Mouse (Mus musculus): Measurements from ENCODE around the gene Dgki. TPM values are rescaled to one million over a fixed set of nuclear protein-coding genes. Genes with fewer than 3 reads are reported as not detected.

The Dgki gene
- polyA plus RNA-seq, 1 experiment from 2014 or later: 0.92 TPM

DNA sequence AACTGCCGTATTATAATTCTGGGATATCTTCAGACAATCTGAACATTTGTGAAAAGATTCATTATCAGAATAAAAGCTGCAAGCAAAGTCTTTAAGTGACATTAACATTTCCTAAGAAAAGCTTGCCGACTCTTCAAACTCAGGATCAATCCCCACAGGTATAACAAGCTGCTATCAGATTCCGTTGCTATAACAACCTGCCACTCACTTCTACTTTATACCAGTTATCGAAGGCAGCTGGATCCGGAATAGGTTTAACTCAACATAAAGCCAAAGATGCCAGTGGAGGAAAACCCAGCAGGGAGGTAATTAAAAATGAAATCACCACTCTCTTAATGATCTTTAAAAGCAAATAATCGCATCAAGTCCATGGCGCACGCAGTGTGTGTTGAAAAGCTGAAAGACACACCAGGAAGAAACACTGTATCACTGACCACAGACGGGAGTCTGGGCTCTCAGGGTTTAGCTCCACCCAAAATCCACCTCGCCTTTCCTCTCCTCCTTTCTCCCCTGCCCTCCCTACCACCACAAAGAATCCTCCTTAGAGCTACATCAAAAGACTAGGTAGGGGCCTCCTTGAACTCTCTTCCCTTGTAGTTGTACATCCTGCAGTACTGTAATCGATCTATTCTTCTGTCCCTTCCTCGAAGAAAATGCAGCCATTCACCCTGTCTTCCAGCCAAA, 128.7 kb downstream of the Dgki start:
- H3K4me3 ChIP-seq (ENCODE audit: low read depth, low read length): no peak overlapping the region
- H3K27me3 ChIP-seq (replicated peaks; ENCODE audit: control insufficient read depth, insufficient read depth, low read length): no peaks in the 10 kb centered on the region
- ATAC-seq (replicated peaks; ENCODE audit: low FRiP score, low TSS enrichment, low read depth) (no peak), DNase-seq (ENCODE audit: low spot score) (no peak)
- H3K27ac ChIP-seq (ENCODE audit: low read depth): no peak overlapping the region
- H3K36me3 ChIP-seq (ENCODE audit: control insufficient read depth, insufficient read depth, low read length): no peaks in the 10 kb centered on the region
- no peak overlapping the region for H3K9ac ChIP-seq (ENCODE audit: low read length)
- H3K9me3 ChIP-seq (ENCODE audit: control insufficient read depth, low read length): no peaks in the 10 kb centered on the region
- no peak overlapping the region for H3K4me2 ChIP-seq (ENCODE audit: low read length)
- 81% methylated on average over 12 of the region's 12 CpGs for WGBS
- no peaks in the 10 kb centered on the region for H3K4me1 ChIP-seq (replicated peaks; ENCODE audit: control insufficient read depth, insufficient read depth, low read length)

DNA sequence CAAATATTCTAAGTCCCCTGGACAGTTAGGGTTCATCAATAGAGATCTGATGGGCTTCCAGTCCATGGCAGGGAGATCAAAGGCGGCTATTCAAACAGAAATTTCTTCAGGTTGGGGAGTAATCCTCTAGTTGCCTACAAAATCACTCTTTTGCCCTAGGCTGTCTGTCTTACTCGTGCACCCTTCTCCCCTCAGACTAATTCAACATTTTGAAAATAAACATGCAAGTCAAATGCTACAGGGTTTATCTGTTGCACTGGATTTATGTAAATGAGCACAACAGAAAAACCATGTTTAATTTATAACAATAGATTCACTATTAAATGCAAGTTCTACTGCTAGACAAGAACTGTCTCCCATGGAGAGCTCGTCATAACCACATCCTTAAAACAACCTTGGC, 141.1 kb downstream of the Dgki start:
- H3K4me1 ChIP-seq (replicated peaks; ENCODE audit: control insufficient read depth, insufficient read depth, low read length): no peaks in the 10 kb centered on the region
- H3K9ac ChIP-seq (ENCODE audit: low read length): no peak overlapping the region
- H3K4me2 ChIP-seq (ENCODE audit: low read length): no peak overlapping the region
- no peaks in the 10 kb centered on the region for H3K27me3 ChIP-seq (replicated peaks; ENCODE audit: control insufficient read depth, insufficient read depth, low read length)
- WGBS: 63% methylated on average over 3 of the region's 3 CpGs
- no peak for DNase-seq (ENCODE audit: low spot score)
- H3K9me3 ChIP-seq (ENCODE audit: control insufficient read depth, low read length): no peaks in the 10 kb centered on the region
- H3K27ac ChIP-seq (ENCODE audit: low read depth): no peak overlapping the region
- no peak for ATAC-seq (replicated peaks; ENCODE audit: low FRiP score, low TSS enrichment, low read depth)
- H3K4me3 ChIP-seq (ENCODE audit: low read depth, low read length): no peak overlapping the region
- H3K36me3 ChIP-seq (ENCODE audit: control insufficient read depth, insufficient read depth, low read length): no peaks in the 10 kb centered on the region

DNA sequence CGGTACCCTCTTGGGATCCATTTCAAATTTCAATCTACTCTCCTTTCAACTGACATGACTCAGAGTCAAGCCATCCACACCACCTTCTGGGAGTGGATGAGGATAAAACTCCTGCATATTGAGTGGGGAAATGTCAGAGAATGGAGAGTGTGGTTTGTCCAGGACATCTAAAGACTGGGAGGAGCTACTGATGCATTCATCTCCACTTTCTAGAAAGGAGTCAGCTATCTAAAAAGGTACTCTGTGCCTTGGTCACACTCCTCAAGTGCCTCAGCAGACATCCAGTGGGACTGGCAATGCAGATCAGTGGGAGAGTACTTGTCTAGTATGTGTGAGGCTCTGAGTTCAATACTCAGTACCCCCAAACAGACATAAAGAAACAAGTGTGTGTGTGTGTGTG, 145.9 kb downstream of the Dgki start:
- Histone ChIP-seq H3K9me3 (ENCODE audit: control insufficient read depth, low read length) (no peaks in the 10 kb centered on the region), H3K27me3 (replicated peaks; ENCODE audit: control insufficient read depth, insufficient read depth, low read length) (no peaks in the 10 kb centered on the region), H3K4me1 (replicated peaks; ENCODE audit: control insufficient read depth, insufficient read depth, low read length) (no peaks in the 10 kb centered on the region), H3K4me2 (ENCODE audit: low read length) (no peak overlapping the region), H3K27ac (ENCODE audit: low read depth) (no peak overlapping the region), H3K9ac (ENCODE audit: low read length) (no peak overlapping the region), H3K4me3 (ENCODE audit: low read depth, low read length) (no peak overlapping the region), H3K36me3 (ENCODE audit: control insufficient read depth, insufficient read depth, low read length) (no peaks in the 10 kb centered on the region)
- ATAC-seq (replicated peaks; ENCODE audit: low FRiP score, low TSS enrichment, low read depth) (no peak), DNase-seq (ENCODE audit: low spot score) (no peak)
- WGBS: 91% methylated on average over 1 of the region's 1 CpGs

GRCm38 (mm10) chr6:37150483-37150882, 149.5 kb downstream of the Dgki start:
- Histone ChIP-seq H3K4me3 (ENCODE audit: low read depth, low read length) (no peak overlapping the region), H3K9ac (ENCODE audit: low read length) (no peak overlapping the region), H3K27me3 (replicated peaks; ENCODE audit: control insufficient read depth, insufficient read depth, low read length) (no peaks in the 10 kb centered on the region), H3K9me3 (ENCODE audit: control insufficient read depth, low read length) (no peaks in the 10 kb centered on the region), H3K4me1 (replicated peaks; ENCODE audit: control insufficient read depth, insufficient read depth, low read length) (no peaks in the 10 kb centered on the region), H3K4me2 (ENCODE audit: low read length) (no peak overlapping the region), H3K36me3 (ENCODE audit: control insufficient read depth, insufficient read depth, low read length) (no peaks in the 10 kb centered on the region), H3K27ac (ENCODE audit: low read depth) (no peak overlapping the region)
- 86% methylated on average over 2 of the region's 2 CpGs for WGBS
- DNase-seq (ENCODE audit: low spot score) (no peak), ATAC-seq (replicated peaks; ENCODE audit: low FRiP score, low TSS enrichment, low read depth) (no peak)

DNA sequence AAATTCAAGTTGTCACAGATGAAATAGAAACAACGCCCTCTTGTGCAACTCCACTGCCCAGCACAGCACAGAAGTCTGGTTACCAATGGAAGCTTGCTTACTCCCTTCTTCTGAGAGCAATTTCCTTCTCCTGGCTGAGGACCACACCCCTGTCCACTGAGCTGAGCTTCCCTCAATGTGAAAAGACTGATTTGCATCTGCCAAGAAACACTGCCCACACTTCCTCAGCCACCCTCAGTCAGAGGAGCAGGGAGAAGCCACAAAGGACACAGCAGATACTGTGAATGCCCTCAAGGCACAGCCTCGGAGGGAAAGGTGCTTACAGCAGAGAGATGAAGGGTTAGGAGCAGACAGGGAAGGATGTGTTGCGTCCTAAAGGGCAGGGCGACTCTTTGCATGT, 149.9 kb downstream of the Dgki start:
- Histone ChIP-seq H3K36me3 (ENCODE audit: control insufficient read depth, insufficient read depth, low read length) (no peaks in the 10 kb centered on the region), H3K27ac (ENCODE audit: low read depth) (no peak overlapping the region), H3K27me3 (replicated peaks; ENCODE audit: control insufficient read depth, insufficient read depth, low read length) (no peaks in the 10 kb centered on the region), H3K9me3 (ENCODE audit: control insufficient read depth, low read length) (no peaks in the 10 kb centered on the region), H3K4me3 (ENCODE audit: low read depth, low read length) (no peak overlapping the region), H3K9ac (ENCODE audit: low read length) (no peak overlapping the region), H3K4me2 (ENCODE audit: low read length) (no peak overlapping the region), H3K4me1 (replicated peaks; ENCODE audit: control insufficient read depth, insufficient read depth, low read length) (no peaks in the 10 kb centered on the region)
- DNase-seq (ENCODE audit: low spot score) (no peak), ATAC-seq (replicated peaks; ENCODE audit: low FRiP score, low TSS enrichment, low read depth) (no peak)
- 73% methylated on average over 4 of the region's 4 CpGs for WGBS

- Histone ChIP-seq H3K9me3 (ENCODE audit: control insufficient read depth, low read length) (no peaks in the 10 kb centered on the region), H3K4me2 (ENCODE audit: low read length) (no peak overlapping the region), H3K36me3 (ENCODE audit: control insufficient read depth, insufficient read depth, low read length) (no peaks in the 10 kb centered on the region), H3K4me1 (replicated peaks; ENCODE audit: control insufficient read depth, insufficient read depth, low read length) (no peaks in the 10 kb centered on the region), H3K27me3 (replicated peaks; ENCODE audit: control insufficient read depth, insufficient read depth, low read length) (no peaks in the 10 kb centered on the region), H3K27ac (ENCODE audit: low read depth) (no peak overlapping the region), H3K9ac (ENCODE audit: low read length) (no peak overlapping the region), H3K4me3 (ENCODE audit: low read depth, low read length) (no peak overlapping the region)
- 92% methylated on average over 6 of the region's 6 CpGs for WGBS
- no peak for ATAC-seq (replicated peaks; ENCODE audit: low FRiP score, low TSS enrichment, low read depth)
- DNase-seq (ENCODE audit: low spot score): no peak
Measured at GRCm38 (mm10) chr6:37149196-37149595, 150.8 kb downstream of the Dgki start.

GRCm38 (mm10) chr6:37147431-37148022, 152.5 kb downstream of the Dgki start:
- Histone ChIP-seq H3K4me3 (ENCODE audit: low read depth, low read length) (no peak overlapping the region), H3K4me1 (replicated peaks; ENCODE audit: control insufficient read depth, insufficient read depth, low read length) (peaks cover 5% of the 10 kb centered on the region; the same call in 1 of the 2 replicates), H3K9me3 (ENCODE audit: control insufficient read depth, low read length) (no peaks in the 10 kb centered on the region), H3K27me3 (replicated peaks; ENCODE audit: control insufficient read depth, insufficient read depth, low read length) (no peaks in the 10 kb centered on the region), H3K9ac (ENCODE audit: low read length) (no peak overlapping the region), H3K27ac (ENCODE audit: low read depth) (no peak overlapping the region), H3K4me2 (ENCODE audit: low read length) (no peak overlapping the region), H3K36me3 (ENCODE audit: control insufficient read depth, insufficient read depth, low read length) (no peaks in the 10 kb centered on the region)
- no peak for ATAC-seq (replicated peaks; ENCODE audit: low FRiP score, low TSS enrichment, low read depth)
- DNase-seq (ENCODE audit: low spot score): no peak
- WGBS: 92% methylated on average over 4 of the region's 4 CpGs

DNA sequence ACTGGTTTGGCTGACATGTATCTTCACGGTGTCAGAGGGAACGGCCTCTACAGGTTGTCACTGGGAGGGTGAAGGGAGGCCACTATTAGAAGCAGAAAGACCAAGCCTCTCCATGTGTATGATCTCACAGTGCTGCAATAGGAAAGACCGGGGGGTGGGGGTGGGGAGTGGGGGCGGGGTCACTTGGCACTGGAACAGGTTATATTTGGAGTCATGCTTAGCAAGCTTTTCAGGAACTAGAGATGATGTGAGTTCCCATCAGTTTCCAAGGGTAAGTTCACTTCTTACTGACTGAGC, 156.2 kb downstream of the Dgki start:
- DNase-seq (ENCODE audit: low spot score) (no peak), ATAC-seq (replicated peaks; ENCODE audit: low FRiP score, low TSS enrichment, low read depth) (no peak)
- Histone ChIP-seq H3K27me3 (replicated peaks; ENCODE audit: control insufficient read depth, insufficient read depth, low read length) (no peaks in the 10 kb centered on the region), H3K4me2 (ENCODE audit: low read length) (no peak overlapping the region), H3K4me1 (replicated peaks; ENCODE audit: control insufficient read depth, insufficient read depth, low read length) (peaks cover 5% of the 10 kb centered on the region; the same call in 1 of the 2 replicates), H3K9me3 (ENCODE audit: control insufficient read depth, low read length) (no peaks in the 10 kb centered on the region), H3K9ac (ENCODE audit: low read length) (no peak overlapping the region), H3K27ac (ENCODE audit: low read depth) (no peak overlapping the region), H3K4me3 (ENCODE audit: low read depth, low read length) (no peak overlapping the region), H3K36me3 (ENCODE audit: control insufficient read depth, insufficient read depth, low read length) (no peaks in the 10 kb centered on the region)
- 36% methylated on average over 4 of the region's 4 CpGs for WGBS

All from intestine, embryonic 14.5 days (tissue).